Mouse (Mus musculus): Measurements from ENCODE around the gene Gal3st2b. TPM values are rescaled to one million over a fixed set of nuclear protein-coding genes. Genes with fewer than 3 reads are reported as not detected.

Gene Gal3st2b
- polyA plus RNA-seq, 1 experiment from 2014 or later, result not detected

Other genes with a start within 250 kb of the Gal3st2b start
- gene Bok, start 232.7 kb upstream of the Gal3st2b start, polyA plus RNA-seq (2015; fragmentation: Nextera tagmentation; extraction: Ambion mirVana), result 65.9 and 68.1 TPM in 2 replicates
- gene Atg4b, start 166.8 kb upstream of the Gal3st2b start, polyA plus RNA-seq (2015; fragmentation: Nextera tagmentation; extraction: Ambion mirVana), result 72.1 and 80.3 TPM in 2 replicates
- gene Thap4, start 163.4 kb upstream of the Gal3st2b start, polyA plus RNA-seq (2015; fragmentation: Nextera tagmentation; extraction: Ambion mirVana), result 47.2 and 49.7 TPM in 2 replicates
- 231 and 238 TPM in 2 replicates for gene Dtymk, start 116.4 kb upstream of the Gal3st2b start, polyA plus RNA-seq (2015; fragmentation: Nextera tagmentation; extraction: Ambion mirVana)
- gene Ing5, start 114.3 kb upstream of the Gal3st2b start, polyA plus RNA-seq (2015; fragmentation: Nextera tagmentation; extraction: Ambion mirVana), result 20.1 and 21.1 TPM in 2 replicates
- 15.4 and 17.2 TPM in 2 replicates for gene D2hgdh, start 93.4 kb upstream of the Gal3st2b start, polyA plus RNA-seq (2015; fragmentation: Nextera tagmentation; extraction: Ambion mirVana)
- 0.11 and 0.16 TPM in 2 replicates for gene Gal3st2, start 57.0 kb upstream of the Gal3st2b start, polyA plus RNA-seq (2015; fragmentation: Nextera tagmentation; extraction: Ambion mirVana)
- not detected in 2 replicates for gene Gal3st2c, start 72.2 kb downstream of the Gal3st2b start, polyA plus RNA-seq (2015; fragmentation: Nextera tagmentation; extraction: Ambion mirVana)
- gene Neu4, start 102.1 kb downstream of the Gal3st2b start, polyA plus RNA-seq (2015; fragmentation: Nextera tagmentation; extraction: Ambion mirVana), result not detected in 2 replicates
- gene Pdcd1, start 134.2 kb downstream of the Gal3st2b start, polyA plus RNA-seq (2015; fragmentation: Nextera tagmentation; extraction: Ambion mirVana), result 0.30 and 0.43 TPM in 2 replicates

Data from lung, embryonic 16.5 days (tissue).